Mouse (Mus musculus) forebrain, embryonic 16.5 days (tissue): ENCODE results near the gene Raph1. TPM values are rescaled to one million over a fixed set of nuclear protein-coding genes. Genes with fewer than 3 reads are reported as not detected.

Experiments used
- ATAC-seq: fragments of 200-750 bp; cut with Nextera tagmentation; 2 replicates; pipeline ENCODE4 v1.8.0; 2017; ENCODE audit warnings: mild to moderate bottlenecking, moderate library complexity
- H3K27ac ChIP-seq: fragments of 300-500 bp; sonication (generic); 2 replicates; pipeline ENCODE4 v1.5.1; 2014; ENCODE audit warnings: low read length, control low read depth
- H3K27me3 ChIP-seq: fragments of 300-500 bp; sonication (generic); replicated peaks from 2 replicates; pipeline ENCODE4 v1.6.1; 2014; ENCODE audit warnings: low read length; ENCODE audit not compliant: control insufficient read depth, insufficient read depth
- H3K36me3 ChIP-seq: fragments of 300-500 bp; sonication (generic); 2 replicates; pipeline ENCODE4 v1.6.1; 2014; ENCODE audit not compliant: control insufficient read depth, insufficient read depth
- H3K4me1 ChIP-seq: fragments of 300-500 bp; sonication (generic); replicated peaks from 2 replicates; pipeline ENCODE4 v1.6.1; 2014; ENCODE audit warnings: low read length; ENCODE audit not compliant: control insufficient read depth, insufficient read depth
- H3K4me2 ChIP-seq: fragments of 300-500 bp; sonication (generic); 2 replicates; pipeline ENCODE4 v1.6.1; 2014; ENCODE audit warnings: mild to moderate bottlenecking, low read length, control low read depth
- H3K4me3 ChIP-seq: fragments of 300-500 bp; sonication (generic); replicated peaks from 2 replicates; pipeline ENCODE4 v1.5.1; 2014; ENCODE audit warnings: mild to moderate bottlenecking, low read length, control low read depth
- H3K9ac ChIP-seq: fragments of 300-500 bp; sonication (generic); replicated peaks from 2 replicates; pipeline ENCODE4 v1.6.1; 2014; ENCODE audit warnings: low read depth, low read length, control low read depth
- H3K9me3 ChIP-seq: fragments of 300-500 bp; sonication (generic); 2 replicates; pipeline ENCODE4 v1.6.1; 2016; ENCODE audit warnings: low read length; ENCODE audit not compliant: control insufficient read depth
- WGBS: fragments of 180-500 bp; shearing (Covaris S2); extraction: QIAGEN DNeasy Blood & Tissue Kit; methylation state at CpG from one replicate; pipeline ENCODE4 v1.1.7; 2014; 5-methylcytosine and 5-hydroxymethylcytosine counted together
- polyA plus RNA-seq: library from polyadenylated mRNA; unstranded; fragments of >200 nt; fragmentation: Nextera tagmentation; extraction: Ambion mirVana; gene quantifications from 2 replicates; pipeline ENCODE4 v1.2.1, GENCODE M21; 2015

Gene Raph1
- 18.9 and 21.8 TPM in 2 replicates for polyA plus RNA-seq

GRCm38 (mm10) chr1:60566631-60567311, at the start of gene Raph1:
Raph1 (minus strand) TSS chr1:60567104.
- WGBS: 0% methylated on average over 40 of the region's 92 CpGs
- Histone ChIP-seq H3K27ac (peak within 1 kb of the TSS; percentile 95), H3K27me3 (no peaks in the 10 kb centered on the region), H3K9me3 (no peaks in the 10 kb centered on the region), H3K4me1 (peaks cover 6% of the 10 kb centered on the region), H3K4me2 (peak within 1 kb of the TSS; percentile 97), H3K9ac (peak within 1 kb of the TSS; percentile 87), H3K4me3 (peak within 1 kb of the TSS; percentile 62), H3K36me3 (0 out of 2 replicates have a peak, but pooled peaks cover 2% of the 10 kb centered on the region)
- peak; percentile 94 for ATAC-seq

DNA sequence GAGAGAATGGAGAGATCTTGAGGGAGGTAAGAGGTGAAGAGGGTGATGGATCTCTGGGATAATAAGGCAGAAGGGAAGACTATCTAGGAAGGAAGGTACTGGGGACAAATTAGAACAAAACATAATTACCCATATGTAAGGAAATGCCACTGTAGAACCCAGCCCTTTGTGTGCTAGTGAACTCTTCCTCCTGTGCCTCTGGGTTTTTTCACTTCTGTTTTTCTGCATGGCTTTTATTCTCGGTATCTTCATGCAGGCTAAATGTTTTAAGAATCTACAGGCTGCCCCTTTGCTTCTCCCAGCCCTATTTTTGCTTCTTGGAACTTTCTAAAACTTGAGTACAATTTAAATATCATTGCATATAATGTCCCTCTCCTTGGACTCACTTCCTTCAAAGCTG, 48.8 kb upstream of the Raph1 start:
- ATAC-seq: no peak
- no peaks in the 10 kb centered on the region for H3K9me3 ChIP-seq
- H3K9ac ChIP-seq: no peak overlapping the region
- H3K27me3 ChIP-seq: no peaks in the 10 kb centered on the region
- H3K4me2 ChIP-seq: no peak overlapping the region
- no peak overlapping the region for H3K27ac ChIP-seq
- H3K36me3 ChIP-seq: no peaks in the 10 kb centered on the region
- 76% methylated on average over 1 of the region's 1 CpGs for WGBS
- H3K4me3 ChIP-seq: no peak overlapping the region
- no peaks in the 10 kb centered on the region for H3K4me1 ChIP-seq

DNA sequence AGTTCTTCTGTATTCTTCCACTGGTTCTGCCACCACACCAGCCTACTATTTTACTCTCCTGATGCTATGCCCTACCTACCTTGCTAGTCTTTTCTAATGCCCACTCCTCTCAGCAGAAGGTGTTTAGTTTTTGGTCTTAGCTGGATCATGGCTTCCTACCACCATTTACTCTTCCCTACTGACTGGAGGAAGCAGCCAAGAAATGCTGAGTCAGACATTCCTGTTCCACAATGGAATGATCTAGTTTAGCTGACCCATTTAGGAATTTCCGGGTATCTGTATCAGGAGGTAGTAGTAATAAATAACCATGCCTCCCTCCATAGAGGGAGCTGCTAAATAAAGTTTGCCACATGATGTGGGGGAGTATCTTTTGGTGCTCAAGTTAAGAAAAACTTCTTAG, 48.0 kb upstream of the Raph1 start:
- no peak overlapping the region for H3K4me2 ChIP-seq
- 92% methylated on average over 1 of the region's 1 CpGs for WGBS
- no peak overlapping the region for H3K9ac ChIP-seq
- H3K4me3 ChIP-seq: no peak overlapping the region
- no peak for ATAC-seq
- H3K27me3 ChIP-seq: no peaks in the 10 kb centered on the region
- H3K27ac ChIP-seq: no peak overlapping the region
- no peaks in the 10 kb centered on the region for H3K9me3 ChIP-seq
- no peaks in the 10 kb centered on the region for H3K36me3 ChIP-seq
- H3K4me1 ChIP-seq: no peaks in the 10 kb centered on the region

DNA sequence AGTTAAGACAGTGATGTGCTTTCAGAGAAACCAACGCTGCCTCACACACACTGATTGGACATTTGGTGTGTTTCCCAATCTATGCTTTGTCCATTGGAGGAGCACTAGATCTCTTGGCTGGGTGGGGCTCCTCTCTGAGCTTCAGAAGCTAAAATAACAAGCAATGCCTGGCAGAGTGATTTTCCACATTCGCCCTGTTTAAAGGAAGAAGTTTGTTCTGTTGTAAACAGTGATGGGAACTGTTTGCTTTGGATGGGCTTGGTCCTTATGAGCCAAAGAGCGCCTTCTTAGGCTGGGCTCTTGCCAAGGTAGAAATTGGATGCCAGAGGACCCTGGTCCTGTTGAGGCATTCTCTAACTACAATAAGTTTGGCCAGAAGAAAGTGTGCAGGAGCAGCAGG, 45.1 kb upstream of the Raph1 start:
- ATAC-seq: no peak
- H3K36me3 ChIP-seq: no peaks in the 10 kb centered on the region
- no peak overlapping the region for H3K4me3 ChIP-seq
- WGBS: 90% methylated on average over 3 of the region's 3 CpGs
- no peak overlapping the region for H3K9ac ChIP-seq
- H3K9me3 ChIP-seq: no peaks in the 10 kb centered on the region
- no peak overlapping the region for H3K27ac ChIP-seq
- no peaks in the 10 kb centered on the region for H3K4me1 ChIP-seq
- H3K27me3 ChIP-seq: no peaks in the 10 kb centered on the region
- no peak overlapping the region for H3K4me2 ChIP-seq

DNA sequence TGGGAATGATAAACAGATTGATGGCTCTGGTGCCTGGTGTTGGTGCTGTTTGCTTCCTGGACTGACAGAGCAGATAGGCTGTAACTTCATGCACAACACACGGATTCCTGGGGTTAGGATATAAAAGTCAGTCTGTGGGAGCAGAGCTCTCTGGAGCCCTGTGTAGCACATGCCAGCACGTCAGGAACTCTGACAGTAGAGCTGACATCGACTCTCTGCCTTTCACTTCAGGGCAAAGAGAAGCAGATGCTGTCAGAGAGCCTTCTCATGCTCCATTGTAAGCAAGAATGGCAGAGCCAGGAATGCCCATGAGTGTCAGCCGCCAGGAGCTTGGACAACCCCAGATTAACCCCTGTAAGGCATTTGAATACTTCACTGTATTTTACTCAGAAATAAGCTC, 43.7 kb upstream of the Raph1 start:
- Histone ChIP-seq H3K4me3 (no peak overlapping the region), H3K9me3 (no peaks in the 10 kb centered on the region), H3K4me2 (no peak overlapping the region), H3K4me1 (no peaks in the 10 kb centered on the region), H3K9ac (no peak overlapping the region), H3K27ac (no peak overlapping the region), H3K36me3 (no peaks in the 10 kb centered on the region), H3K27me3 (no peaks in the 10 kb centered on the region)
- no peak for ATAC-seq
- WGBS: 68% methylated on average over 4 of the region's 4 CpGs

- no peak overlapping the region for H3K4me2 ChIP-seq
- 91% methylated on average over 8 of the region's 8 CpGs for WGBS
- no peak overlapping the region for H3K9ac ChIP-seq
- H3K36me3 ChIP-seq: no peaks in the 10 kb centered on the region
- no peak overlapping the region for H3K27ac ChIP-seq
- no peak for ATAC-seq
- H3K9me3 ChIP-seq: no peaks in the 10 kb centered on the region
- H3K4me1 ChIP-seq: no peaks in the 10 kb centered on the region
- H3K4me3 ChIP-seq: no peak overlapping the region
- no peaks in the 10 kb centered on the region for H3K27me3 ChIP-seq
Measured at GRCm38 (mm10) chr1:60609011-60609775, 42.3 kb upstream of the Raph1 start.

GRCm38 (mm10) chr1:60604481-60605021, 37.6 kb upstream of the Raph1 start:
- ATAC-seq: no peak

DNA sequence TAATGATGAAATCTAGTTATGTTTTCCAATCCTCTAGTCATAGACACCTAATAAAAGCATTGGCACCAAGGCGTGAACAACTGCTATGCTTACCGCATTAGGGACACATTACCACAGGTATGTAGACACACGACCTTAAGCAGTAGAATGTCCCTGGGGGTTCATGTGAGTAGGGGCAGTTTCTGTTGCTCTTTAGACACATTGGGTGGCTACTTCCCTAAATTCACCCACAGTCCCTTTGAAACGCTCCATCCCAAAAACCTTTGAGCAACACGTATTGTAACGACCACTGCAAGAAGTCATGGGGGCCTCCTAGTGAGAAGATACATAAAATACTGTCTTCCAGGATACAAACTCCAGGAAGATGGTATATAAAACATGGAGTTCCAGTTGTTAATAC, 33.8 kb upstream of the Raph1 start:
- Histone ChIP-seq H3K36me3 (no peaks in the 10 kb centered on the region), H3K4me1 (no peaks in the 10 kb centered on the region), H3K9me3 (no peaks in the 10 kb centered on the region), H3K9ac (no peak overlapping the region), H3K4me2 (no peak overlapping the region), H3K27ac (no peak overlapping the region), H3K27me3 (no peaks in the 10 kb centered on the region), H3K4me3 (no peak overlapping the region)
- WGBS: 92% methylated on average over 6 of the region's 6 CpGs
- no peak for ATAC-seq

More at GRCm38 (mm10) chr1:60604481-60605021, 37.6 kb upstream of the Raph1 start:
- no peak overlapping the region for H3K4me2 ChIP-seq
- H3K9me3 ChIP-seq: no peaks in the 10 kb centered on the region
- no peak overlapping the region for H3K4me3 ChIP-seq
- H3K27ac ChIP-seq: no peak overlapping the region
- 92% methylated on average over 3 of the region's 3 CpGs for WGBS
- H3K36me3 ChIP-seq: no peaks in the 10 kb centered on the region
- H3K4me1 ChIP-seq: no peaks in the 10 kb centered on the region
- H3K9ac ChIP-seq: no peak overlapping the region
- H3K27me3 ChIP-seq: no peaks in the 10 kb centered on the region

- Histone ChIP-seq H3K4me2 (no peak overlapping the region), H3K4me1 (no peaks in the 10 kb centered on the region), H3K27ac (no peak overlapping the region), H3K9me3 (no peaks in the 10 kb centered on the region), H3K4me3 (no peak overlapping the region), H3K36me3 (no peaks in the 10 kb centered on the region), H3K9ac (no peak overlapping the region), H3K27me3 (no peaks in the 10 kb centered on the region)
- 90% methylated on average over 3 of the region's 3 CpGs for WGBS
- no peak for ATAC-seq
Measured at GRCm38 (mm10) chr1:60599926-60600325, 33.0 kb upstream of the Raph1 start.
